Mouse (Mus musculus) heart, embryonic 10.5 days (tissue): Measurements from ENCODE around the gene Arl3. TPM values are rescaled to one million over a fixed set of nuclear protein-coding genes. Genes with fewer than 3 reads are reported as not detected.

Source experiments
- DNase-seq: peaks from one replicate; pipeline ENCODE4 v3.0.0-alpha.2; 2017; ENCODE audit warnings: low spot score
- H3K27ac ChIP-seq: fragments of 300-500 bp; sonication (generic); 2 replicates; pipeline ENCODE4 v1.5.1; 2016; ENCODE audit warnings: mild to moderate bottlenecking
- H3K27me3 ChIP-seq: fragments of 300-500 bp; sonication (generic); 2 replicates; pipeline ENCODE4 v1.6.1; 2016; ENCODE audit warnings: mild to moderate bottlenecking; ENCODE audit not compliant: poor library complexity, insufficient read depth, severe bottlenecking
- H3K36me3 ChIP-seq: fragments of 300-500 bp; sonication (generic); 2 replicates; pipeline ENCODE4 v1.6.1; 2016; ENCODE audit warnings: mild to moderate bottlenecking, moderate library complexity
- H3K4me1 ChIP-seq: fragments of 300-500 bp; sonication (generic); 2 replicates; pipeline ENCODE4 v1.6.1; 2016; ENCODE audit warnings: mild to moderate bottlenecking
- H3K4me3 ChIP-seq: fragments of 300-500 bp; sonication (generic); 2 replicates; pipeline ENCODE4 v1.5.1; 2016; ENCODE audit warnings: mild to moderate bottlenecking, moderate library complexity
- H3K9me3 ChIP-seq: fragments of 300-500 bp; sonication (generic); 2 replicates; pipeline ENCODE4 v1.6.1; 2016; ENCODE audit warnings: mild to moderate bottlenecking, moderate library complexity
- WGBS: fragments of 180-500 bp; shearing (Covaris S2); methylation state at CpG from one replicate; pipeline ENCODE4 v1.1.7; 2016; 5-methylcytosine and 5-hydroxymethylcytosine counted together
- polyA plus RNA-seq: library from polyadenylated mRNA; unstranded; fragments of >200 nt; fragmentation: Nextera tagmentation; extraction: Ambion mirVana; gene quantifications from 2 replicates; pipeline ENCODE4 v1.2.1, GENCODE M21; 2016

The Arl3 gene
- polyA plus RNA-seq, 1 experiment from 2014 or later: 134 TPM

GRCm38 (mm10) chr19:46528529-46529213 is 44.3 kb downstream of the Arl3 start:
- peaks cover 97% of the 10 kb centered on the region for H3K4me1 ChIP-seq
- no peaks in the 10 kb centered on the region for H3K36me3 ChIP-seq
- no peaks in the 10 kb centered on the region for H3K9me3 ChIP-seq
- no peaks in the 10 kb centered on the region for H3K27me3 ChIP-seq
- WGBS: 1% methylated on average over 20 of the region's 20 CpGs
- DNase-seq: peak; percentile 90
- peak overlapping the region; percentile 49 for H3K4me3 ChIP-seq
- H3K27ac ChIP-seq: peak overlapping the region; percentile 92

GRCm38 (mm10) chr19:46527632-46528528 is 45.1 kb downstream of the Arl3 start:
- WGBS: 11% methylated on average over 17 of the region's 17 CpGs
- peak overlapping the region; percentile 92 for H3K27ac ChIP-seq
- no peaks in the 10 kb centered on the region for H3K36me3 ChIP-seq
- peaks cover 97% of the 10 kb centered on the region for H3K4me1 ChIP-seq
- peak overlapping the region; percentile 49 for H3K4me3 ChIP-seq
- no peaks in the 10 kb centered on the region for H3K27me3 ChIP-seq
- H3K9me3 ChIP-seq: no peaks in the 10 kb centered on the region
- DNase-seq: no peak

GRCm38 (mm10) chr19:46525691-46526631 is 47.0 kb downstream of the Arl3 start:
- H3K4me1 ChIP-seq: peaks cover 94% of the 10 kb centered on the region
- H3K9me3 ChIP-seq: no peaks in the 10 kb centered on the region
- H3K27me3 ChIP-seq: no peaks in the 10 kb centered on the region
- DNase-seq: no peak
- H3K27ac ChIP-seq: peak overlapping the region; percentile 92
- 57% methylated on average over 10 of the region's 10 CpGs for WGBS
- H3K36me3 ChIP-seq: no peaks in the 10 kb centered on the region
- no peak overlapping the region for H3K4me3 ChIP-seq

- WGBS: 22% methylated on average over 14 of the region's 14 CpGs
- H3K27ac ChIP-seq: peak overlapping the region; percentile 92
- H3K4me1 ChIP-seq: peaks cover 90% of the 10 kb centered on the region
- no peaks in the 10 kb centered on the region for H3K27me3 ChIP-seq
- H3K36me3 ChIP-seq: no peaks in the 10 kb centered on the region
- DNase-seq: no peak
- no peaks in the 10 kb centered on the region for H3K9me3 ChIP-seq
- H3K4me3 ChIP-seq: peak overlapping the region; percentile 47
Measured at GRCm38 (mm10) chr19:46524601-46525321, 48.2 kb downstream of the Arl3 start.

- no peak for DNase-seq
- Histone ChIP-seq H3K4me1 (peaks cover 90% of the 10 kb centered on the region), H3K4me3 (peak overlapping the region; percentile 47), H3K9me3 (no peaks in the 10 kb centered on the region), H3K36me3 (no peaks in the 10 kb centered on the region), H3K27ac (peak overlapping the region; percentile 92), H3K27me3 (no peaks in the 10 kb centered on the region)
- 3% methylated on average over 6 of the region's 6 CpGs for WGBS
Measured at GRCm38 (mm10) chr19:46524152-46524544, 48.9 kb downstream of the Arl3 start.

GRCm38 (mm10) chr19:46523480-46524151 is 49.4 kb downstream of the Arl3 start:
- Histone ChIP-seq H3K36me3 (no peaks in the 10 kb centered on the region), H3K4me1 (peaks cover 90% of the 10 kb centered on the region), H3K27ac (peak overlapping the region; percentile 92), H3K9me3 (no peaks in the 10 kb centered on the region), H3K4me3 (peak overlapping the region; percentile 47), H3K27me3 (no peaks in the 10 kb centered on the region)
- peak; percentile 88 for DNase-seq
- 7% methylated on average over 20 of the region's 20 CpGs for WGBS

GRCm38 (mm10) chr19:46523131-46523479 is 49.9 kb downstream of the Arl3 start:
- Histone ChIP-seq H3K36me3 (no peaks in the 10 kb centered on the region), H3K27ac (peak overlapping the region; percentile 92), H3K4me3 (peak overlapping the region; percentile 47), H3K9me3 (no peaks in the 10 kb centered on the region), H3K27me3 (no peaks in the 10 kb centered on the region), H3K4me1 (peaks cover 90% of the 10 kb centered on the region)
- DNase-seq: no peak

GRCm38 (mm10) chr19:46522433-46523044 is 50.5 kb downstream of the Arl3 start:
- 23% methylated on average over 15 of the region's 15 CpGs for WGBS
- H3K36me3 ChIP-seq: no peaks in the 10 kb centered on the region
- peaks cover 90% of the 10 kb centered on the region for H3K4me1 ChIP-seq
- no peak for DNase-seq
- H3K27ac ChIP-seq: peak overlapping the region; percentile 92
- no peaks in the 10 kb centered on the region for H3K27me3 ChIP-seq
- H3K4me3 ChIP-seq: peak overlapping the region; percentile 27; the same call in 1 of the 2 replicates
- H3K9me3 ChIP-seq: no peaks in the 10 kb centered on the region

- Histone ChIP-seq H3K9me3 (no peaks in the 10 kb centered on the region), H3K27me3 (no peaks in the 10 kb centered on the region), H3K4me3 (no peak overlapping the region), H3K36me3 (no peaks in the 10 kb centered on the region), H3K27ac (peak overlapping the region; percentile 92; the same call in 1 of the 2 replicates), H3K4me1 (peaks cover 87% of the 10 kb centered on the region)
- DNase-seq: no peak
Measured at GRCm38 (mm10) chr19:46521698-46522097, 51.3 kb downstream of the Arl3 start.

GRCm38 (mm10) chr19:46518828-46519621 is 54.0 kb downstream of the Arl3 start:
- Histone ChIP-seq H3K4me3 (peak overlapping the region; percentile 52), H3K4me1 (peaks cover 63% of the 10 kb centered on the region), H3K27me3 (no peaks in the 10 kb centered on the region), H3K36me3 (peaks cover 23% of the 10 kb centered on the region), H3K27ac (peak overlapping the region; percentile 89; the same call in 1 of the 2 replicates), H3K9me3 (no peaks in the 10 kb centered on the region)
- DNase-seq: no peak
- 10% methylated on average over 5 of the region's 5 CpGs for WGBS

- H3K4me3 ChIP-seq: peak overlapping the region; percentile 52
- peaks cover 57% of the 10 kb centered on the region for H3K4me1 ChIP-seq
- DNase-seq: no peak
- peak overlapping the region; percentile 89 for H3K27ac ChIP-seq
- no peaks in the 10 kb centered on the region for H3K27me3 ChIP-seq
- WGBS: 0% methylated on average over 13 of the region's 13 CpGs
- peaks cover 30% of the 10 kb centered on the region for H3K36me3 ChIP-seq
- no peaks in the 10 kb centered on the region for H3K9me3 ChIP-seq
Measured at GRCm38 (mm10) chr19:46518352-46518787, 54.6 kb downstream of the Arl3 start.
